Mouse (Mus musculus) lung, adult 2 months (tissue): ENCODE data around the gene Dbnl.

Source experiments
- CTCF ChIP-seq: fragments of 200-500 bp; IDR thresholded peaks from 2 replicates; pipeline ENCODE4 v1.5.1; 2011; ENCODE audit warnings: mild to moderate bottlenecking, low read length, control low read depth; ENCODE audit not compliant: insufficient read depth
- POLR2A ChIP-seq: fragments of 200-500 bp; IDR thresholded peaks from 2 replicates; pipeline ENCODE4 v1.6.1; 2011; ENCODE audit warnings: low read depth, mild to moderate bottlenecking, control low read depth, low read length, borderline replicate concordance; ENCODE audit errors: extremely low read depth

- TF ChIP-seq POLR2A (no peak), CTCF (no peak)
Measured at GRCm38 (mm10) chr11:5744951-5745350, 43.3 kb upstream of the Dbnl start.
